Mouse (Mus musculus) midbrain, embryonic 15.5 days (tissue): ENCODE measurements around the gene Pou2f2. TPM values are rescaled to one million over a fixed set of nuclear protein-coding genes. Genes with fewer than 3 reads are reported as not detected.

Experiments
- ATAC-seq: fragments of 200-750 bp; cut with Nextera tagmentation; replicated peaks from 2 replicates; pipeline ENCODE4 v1.8.0; 2017; ENCODE audit warnings: moderate TSS enrichment
- H3K27ac ChIP-seq: fragments of 300-500 bp; sonication (generic); 2 replicates; pipeline ENCODE4 v1.5.1; 2015; ENCODE audit warnings: mild to moderate bottlenecking, inconsistent platforms
- H3K27me3 ChIP-seq: fragments of 300-500 bp; sonication (generic); replicated peaks from 2 replicates; pipeline ENCODE4 v1.6.1; 2015; ENCODE audit warnings: inconsistent platforms
- H3K36me3 ChIP-seq: fragments of 300-500 bp; sonication (generic); replicated peaks from 2 replicates; pipeline ENCODE4 v1.6.1; 2015; ENCODE audit warnings: inconsistent platforms
- H3K4me1 ChIP-seq: fragments of 300-500 bp; sonication (generic); 2 replicates; pipeline ENCODE4 v1.6.1; 2015; ENCODE audit warnings: inconsistent platforms
- H3K4me2 ChIP-seq: fragments of 300-500 bp; sonication (generic); 2 replicates; pipeline ENCODE4 v1.6.1; 2015; ENCODE audit warnings: inconsistent platforms, mild to moderate bottlenecking, moderate library complexity
- H3K4me3 ChIP-seq: fragments of 300-500 bp; sonication (generic); 2 replicates; pipeline ENCODE4 v1.5.1; 2015; ENCODE audit warnings: mild to moderate bottlenecking, inconsistent platforms
- H3K9ac ChIP-seq: fragments of 300-500 bp; sonication (generic); 2 replicates; pipeline ENCODE4 v1.6.1; 2015; ENCODE audit warnings: mild to moderate bottlenecking, inconsistent platforms
- H3K9me3 ChIP-seq: fragments of 300-500 bp; sonication (generic); 2 replicates; pipeline ENCODE4 v1.6.1; 2016; ENCODE audit warnings: inconsistent platforms
- WGBS: fragments of 180-500 bp; shearing (Covaris S2); methylation state at CpG from one replicate; pipeline ENCODE4 v1.1.7; 2015; ENCODE audit warnings: mixed read lengths; 5-methylcytosine and 5-hydroxymethylcytosine counted together
- polyA plus RNA-seq: library from polyadenylated mRNA; unstranded; fragments of >200 nt; fragmentation: Nextera tagmentation; extraction: Ambion mirVana; gene quantifications from 2 replicates; pipeline ENCODE4 v1.2.1, GENCODE M21; 2015

Pou2f2 gene
- polyA plus RNA-seq, 1 experiment from 2014 or later, result 59.1 TPM

DNA sequence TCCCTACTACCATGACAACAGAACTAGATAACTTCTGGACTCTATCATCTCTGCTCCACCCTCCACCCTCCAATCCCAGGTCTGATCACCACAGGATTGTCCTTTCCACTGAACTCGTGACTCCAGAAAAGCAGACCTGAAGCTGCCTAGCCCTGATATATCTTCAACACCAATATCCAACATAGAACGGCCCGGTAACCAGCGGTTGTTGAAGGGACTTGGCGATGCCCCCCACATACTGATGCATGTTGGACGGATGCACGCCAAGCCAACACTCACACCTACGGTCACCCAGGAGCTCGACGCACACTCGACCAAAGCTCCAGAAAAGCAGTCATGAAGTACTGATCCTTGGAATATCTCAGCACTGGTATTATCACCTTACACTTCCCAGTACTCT, 48.3 kb downstream of the Pou2f2 start:
- ATAC-seq, result no peak
- H3K9ac ChIP-seq, result no peak overlapping the region
- no peaks in the 10 kb centered on the region; the same call in 1 of the 2 replicates for H3K27me3 ChIP-seq
- no peak overlapping the region for H3K4me3 ChIP-seq
- no peaks in the 10 kb centered on the region for H3K9me3 ChIP-seq
- H3K27ac ChIP-seq, result no peak overlapping the region
- no peaks in the 10 kb centered on the region for H3K36me3 ChIP-seq
- H3K4me1 ChIP-seq, result peaks cover 29% of the 10 kb centered on the region
- H3K4me2 ChIP-seq, result no peak overlapping the region
- 89% methylated on average over 11 of the region's 11 CpGs for WGBS

DNA sequence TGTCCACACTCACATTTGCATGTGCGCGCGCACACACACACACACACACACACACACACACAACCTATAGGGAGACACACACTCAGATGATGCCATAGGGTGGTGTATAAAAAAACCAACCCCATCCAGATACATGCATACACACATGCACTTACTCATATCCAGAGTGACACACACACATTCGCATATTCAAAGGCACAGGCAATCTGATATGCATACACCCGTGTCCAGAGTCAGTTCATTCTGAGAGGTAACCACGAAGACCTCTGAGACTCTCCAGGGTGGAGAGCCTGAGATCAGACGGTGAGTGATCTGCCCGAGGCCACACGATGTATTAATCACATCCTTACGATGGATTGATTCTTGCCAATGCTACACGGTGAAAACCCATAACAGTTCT, 49.0 kb downstream of the Pou2f2 start:
- Histone ChIP-seq H3K9ac (no peak overlapping the region), H3K27ac (no peak overlapping the region), H3K4me3 (no peak overlapping the region), H3K27me3 (no peaks in the 10 kb centered on the region; the same call in 1 of the 2 replicates), H3K4me1 (peaks cover 29% of the 10 kb centered on the region), H3K9me3 (no peaks in the 10 kb centered on the region), H3K4me2 (no peak overlapping the region), H3K36me3 (no peaks in the 10 kb centered on the region)
- WGBS, result 73% methylated on average over 11 of the region's 11 CpGs
- ATAC-seq, result no peak

- Histone ChIP-seq H3K9ac (no peak overlapping the region), H3K36me3 (no peaks in the 10 kb centered on the region), H3K27me3 (no peaks in the 10 kb centered on the region; the same call in 1 of the 2 replicates), H3K27ac (no peak overlapping the region), H3K4me1 (peaks cover 22% of the 10 kb centered on the region), H3K9me3 (no peaks in the 10 kb centered on the region), H3K4me2 (no peak overlapping the region), H3K4me3 (no peak overlapping the region)
- WGBS, result 63% methylated on average over 13 of the region's 13 CpGs
- no peak for ATAC-seq
These were observed 50.0 kb downstream of the Pou2f2 start for GRCm38 (mm10) chr7:25129390-25129979.

- Histone ChIP-seq H3K4me2 (no peak overlapping the region), H3K9me3 (no peaks in the 10 kb centered on the region), H3K27ac (no peak overlapping the region), H3K9ac (no peak overlapping the region), H3K36me3 (no peaks in the 10 kb centered on the region), H3K4me3 (no peak overlapping the region), H3K27me3 (no peaks in the 10 kb centered on the region; the same call in 1 of the 2 replicates), H3K4me1 (peaks cover 8% of the 10 kb centered on the region)
- ATAC-seq, result no peak
- 71% methylated on average over 9 of the region's 9 CpGs for WGBS
These were observed 51.6 kb downstream of the Pou2f2 start for GRCm38 (mm10) chr7:25127971-25128370.

GRCm38 (mm10) chr7:25125716-25126281, 53.7 kb downstream of the Pou2f2 start:
- H3K4me2 ChIP-seq, result no peak overlapping the region
- 83% methylated on average over 10 of the region's 10 CpGs for WGBS

GRCm38 (mm10) chr7:25121240-25121786, 58.2 kb downstream of the Pou2f2 start:
- ATAC-seq, result no peak
- Histone ChIP-seq H3K4me1 (no peaks in the 10 kb centered on the region), H3K4me2 (no peak overlapping the region), H3K9ac (no peak overlapping the region), H3K4me3 (no peak overlapping the region), H3K36me3 (no peaks in the 10 kb centered on the region), H3K27ac (no peak overlapping the region), H3K27me3 (no peaks in the 10 kb centered on the region), H3K9me3 (no peaks in the 10 kb centered on the region)
- WGBS, result 77% methylated on average over 13 of the region's 13 CpGs

More at GRCm38 (mm10) chr7:25125716-25126281, 53.7 kb downstream of the Pou2f2 start:
- H3K4me3 ChIP-seq, result no peak overlapping the region
- no peak for ATAC-seq
- H3K27me3 ChIP-seq, result no peaks in the 10 kb centered on the region
- H3K27ac ChIP-seq, result no peak overlapping the region
- H3K9ac ChIP-seq, result no peak overlapping the region
- H3K4me1 ChIP-seq, result no peaks in the 10 kb centered on the region
- H3K36me3 ChIP-seq, result no peaks in the 10 kb centered on the region
- H3K9me3 ChIP-seq, result no peaks in the 10 kb centered on the region

- no peaks in the 10 kb centered on the region for H3K27me3 ChIP-seq
- H3K36me3 ChIP-seq, result no peaks in the 10 kb centered on the region
- ATAC-seq, result no peak
- H3K9me3 ChIP-seq, result no peaks in the 10 kb centered on the region
- 80% methylated on average over 21 of the region's 25 CpGs for WGBS
- H3K4me2 ChIP-seq, result no peak overlapping the region
- no peaks in the 10 kb centered on the region for H3K4me1 ChIP-seq
- H3K4me3 ChIP-seq, result no peak overlapping the region
- no peak overlapping the region for H3K27ac ChIP-seq
- no peak overlapping the region for H3K9ac ChIP-seq
These were observed 59.3 kb downstream of the Pou2f2 start for GRCm38 (mm10) chr7:25120061-25120834.

GRCm38 (mm10) chr7:25112956-25113603, 66.4 kb downstream of the Pou2f2 start:
- H3K4me3 ChIP-seq, result no peak overlapping the region
- no peak overlapping the region for H3K9ac ChIP-seq
- no peak overlapping the region for H3K4me2 ChIP-seq
- no peak overlapping the region for H3K27ac ChIP-seq
- no peaks in the 10 kb centered on the region for H3K27me3 ChIP-seq
- ATAC-seq, result no peak
- no peaks in the 10 kb centered on the region for H3K9me3 ChIP-seq
- H3K36me3 ChIP-seq, result 0 out of 2 replicates have a peak, but pooled peaks cover 2% of the 10 kb centered on the region
- H3K4me1 ChIP-seq, result no peaks in the 10 kb centered on the region
- WGBS, result 88% methylated on average over 16 of the region's 16 CpGs

GRCm38 (mm10) chr7:25112178-25112955, 67.2 kb downstream of the Pou2f2 start:
- no peak for ATAC-seq

DNA sequence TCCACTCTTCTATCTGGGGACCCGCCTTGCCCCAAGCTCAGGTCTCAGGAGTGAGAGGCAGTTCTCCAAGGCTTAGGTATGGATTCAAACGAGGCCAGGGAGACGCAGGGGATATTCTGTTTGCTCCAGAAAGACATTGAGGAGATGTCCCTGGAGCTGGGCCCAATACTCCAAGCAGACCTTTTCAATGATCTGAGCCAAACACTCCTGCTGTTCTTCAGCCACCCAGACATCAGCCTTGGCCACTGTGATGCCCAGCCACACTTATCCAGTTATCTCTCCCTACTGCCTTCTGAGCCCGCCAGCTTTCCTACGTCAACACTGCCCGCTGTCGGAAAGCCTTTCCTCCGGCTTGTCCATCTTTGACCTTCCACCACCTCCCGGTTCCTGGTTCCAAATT, 69.2 kb downstream of the Pou2f2 start:
- H3K27ac ChIP-seq, result no peak overlapping the region
- no peaks in the 10 kb centered on the region for H3K27me3 ChIP-seq
- H3K4me1 ChIP-seq, result no peaks in the 10 kb centered on the region
- H3K9me3 ChIP-seq, result no peaks in the 10 kb centered on the region
- ATAC-seq, result no peak
- WGBS, result 93% methylated on average over 9 of the region's 9 CpGs
- H3K36me3 ChIP-seq, result 0 out of 2 replicates have a peak, but pooled peaks cover 2% of the 10 kb centered on the region
- H3K4me2 ChIP-seq, result no peak overlapping the region
- no peak overlapping the region for H3K4me3 ChIP-seq
- no peak overlapping the region for H3K9ac ChIP-seq

More at GRCm38 (mm10) chr7:25112178-25112955, 67.2 kb downstream of the Pou2f2 start:
- no peak overlapping the region for H3K27ac ChIP-seq
- H3K4me2 ChIP-seq, result no peak overlapping the region
- 86% methylated on average over 17 of the region's 17 CpGs for WGBS
- no peaks in the 10 kb centered on the region for H3K4me1 ChIP-seq
- H3K4me3 ChIP-seq, result no peak overlapping the region
- H3K9ac ChIP-seq, result no peak overlapping the region
- H3K9me3 ChIP-seq, result no peaks in the 10 kb centered on the region
- no peaks in the 10 kb centered on the region for H3K27me3 ChIP-seq
- 0 out of 2 replicates have a peak, but pooled peaks cover 2% of the 10 kb centered on the region for H3K36me3 ChIP-seq

DNA sequence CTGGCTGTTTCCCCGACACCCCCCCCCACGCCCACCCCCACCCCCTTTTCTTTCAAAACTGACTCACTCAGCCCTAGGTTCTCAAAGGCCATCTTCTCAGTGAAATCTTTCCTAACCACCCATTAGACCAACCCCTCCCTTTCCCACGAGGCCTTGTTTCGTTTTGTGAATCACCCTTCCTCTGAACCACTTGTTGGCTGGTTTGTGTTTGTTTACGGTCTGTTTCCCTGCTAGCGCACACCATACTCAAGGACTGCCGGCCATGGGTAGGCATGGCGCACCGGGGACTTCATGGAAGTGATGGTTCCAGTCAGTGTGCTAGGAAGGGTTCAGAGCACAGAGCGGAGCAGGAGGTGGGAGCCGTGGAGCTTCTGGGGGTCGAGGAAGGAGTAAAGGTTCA, 70.2 kb downstream of the Pou2f2 start:
- no peak overlapping the region for H3K9ac ChIP-seq
- no peak for ATAC-seq
- WGBS, result 82% methylated on average over 12 of the region's 12 CpGs
- no peak overlapping the region for H3K4me2 ChIP-seq
- H3K4me1 ChIP-seq, result no peaks in the 10 kb centered on the region
- H3K9me3 ChIP-seq, result no peaks in the 10 kb centered on the region
- no peaks in the 10 kb centered on the region for H3K27me3 ChIP-seq
- no peak overlapping the region for H3K4me3 ChIP-seq
- H3K36me3 ChIP-seq, result 0 out of 2 replicates have a peak, but pooled peaks cover 2% of the 10 kb centered on the region
- no peak overlapping the region for H3K27ac ChIP-seq
